Mouse (Mus musculus) cerebellum, adult (tissue): ENCODE measurements around the gene L1cam.

Experiments
- ATAC-seq: cut with Nextera tagmentation; 2 replicates; pipeline ENCODE4 v1.9.2; 2017; ENCODE audit warnings: mild to moderate bottlenecking, moderate library complexity, mixed read lengths; ENCODE audit not compliant: insufficient number of reproducible peaks, low FRiP score, low TSS enrichment

L1cam gene

GRCm38 (mm10) chrX:73880194-73881035, 15.5 kb downstream of the L1cam start:
- peak; percentile 52; the same call in 1 of the 2 replicates for ATAC-seq

- ATAC-seq = no peak
Measured at GRCm38 (mm10) chrX:73877014-73877413, 18.9 kb downstream of the L1cam start.

- no peak for ATAC-seq
Measured at GRCm38 (mm10) chrX:73875881-73876280, 20.0 kb downstream of the L1cam start.

- ATAC-seq = no peak
Measured at GRCm38 (mm10) chrX:73871956-73872355, 23.9 kb downstream of the L1cam start.

GRCm38 (mm10) chrX:73871474-73871873, 24.4 kb downstream of the L1cam start:
- ATAC-seq = no peak

- ATAC-seq = no peak
Measured at GRCm38 (mm10) chrX:73869334-73869733, 26.6 kb downstream of the L1cam start.

- no peak for ATAC-seq
Measured at GRCm38 (mm10) chrX:73867852-73868251, 28.1 kb downstream of the L1cam start.

GRCm38 (mm10) chrX:73867256-73867655, 28.6 kb downstream of the L1cam start:
- no peak for ATAC-seq

- ATAC-seq = no peak
Measured at GRCm38 (mm10) chrX:73864692-73865091, 31.2 kb downstream of the L1cam start.

- no peak; the same call in 1 of the 2 replicates for ATAC-seq
Measured at GRCm38 (mm10) chrX:73855087-73855408, 40.9 kb downstream of the L1cam start.

- peak; percentile 61; the same call in 1 of the 2 replicates for ATAC-seq
Measured at GRCm38 (mm10) chrX:73854326-73855086, 41.4 kb downstream of the L1cam start.

GRCm38 (mm10) chrX:73836691-73837090, 59.2 kb downstream of the L1cam start:
- no peak for ATAC-seq

- no peak for ATAC-seq
Measured at GRCm38 (mm10) chrX:73835731-73836130, 60.2 kb downstream of the L1cam start.

- ATAC-seq = peak; percentile 78
Measured at GRCm38 (mm10) chrX:73824185-73825151, 71.4 kb downstream of the L1cam start, which contains the start of gene Pdzd4. Gene Pdzd4, minus strand, starts transcription at chrX:73824969.

- ATAC-seq = peak; percentile 31; the same call in 1 of the 2 replicates
Measured at GRCm38 (mm10) chrX:73823747-73824146, 72.2 kb downstream of the L1cam start.

GRCm38 (mm10) chrX:73816596-73817314, 79.2 kb downstream of the L1cam start:
- ATAC-seq = no peak

- ATAC-seq = no peak
Measured at GRCm38 (mm10) chrX:73815072-73815471, 80.8 kb downstream of the L1cam start.

- ATAC-seq = no peak
Measured at GRCm38 (mm10) chrX:73805814-73806213, 90.1 kb downstream of the L1cam start.
